Mouse (Mus musculus) CH12.LX (cell line): ENCODE data around the gene Cltc. TPM values are rescaled to one million over a fixed set of nuclear protein-coding genes. Genes with fewer than 3 reads are reported as not detected.
A peak's percentile ranks its signal among the peaks of the same experiment; 100 is the strongest.

Source experiments
- DNase-seq: peaks from one replicate; pipeline ENCODE4 v3.0.0-alpha.2; 2013; ENCODE audit errors: extremely low read depth
- H3K27ac ChIP-seq: 2 replicates; pipeline ENCODE4 v1.5.1; 2012; ENCODE audit warnings: low read depth, mild to moderate bottlenecking, control low read depth, moderate library complexity; ENCODE audit not compliant: insufficient read depth
- H3K27me3 ChIP-seq: replicated peaks from 2 replicates; pipeline ENCODE3; 2012; ENCODE audit warnings: inconsistent platforms
- H3K36me3 ChIP-seq, 2 experiments: replicated peaks in 1 of 2; 2 replicates each; pipeline versions ENCODE3 to v1.6.1; 2012; ENCODE audit warnings: inconsistent platforms in 1 of 2, low read length in 1 of 2, mild to moderate bottlenecking in 1 of 2, mixed read lengths in 1 of 2, moderate library complexity in 1 of 2; ENCODE audit not compliant: control insufficient read depth in 1 of 2, insufficient read depth in 1 of 2
- H3K4me1 ChIP-seq, 2 experiments: 2 replicates each; pipeline ENCODE4 v1.6.1; 2012; ENCODE audit warnings: inconsistent platforms in 1 of 2, moderate library complexity in 1 of 2; ENCODE audit not compliant: insufficient read depth in 2 of 2, control insufficient read depth in 1 of 2
- H3K4me2 ChIP-seq: 2 replicates; pipeline ENCODE4 v1.6.1; 2012; ENCODE audit warnings: low read depth, mild to moderate bottlenecking, control low read depth; ENCODE audit not compliant: poor library complexity, insufficient read depth, severe bottlenecking
- H3K4me3 ChIP-seq, 3 experiments: fragments of 150-350 bp in 1 of 3; sonication (generic) in 1 of 3; replicated peaks in 1 of 3; 2 replicates each; pipeline versions ENCODE3 to v1.5.1; 2011 to 2012; ENCODE audit warnings: low read depth in 2 of 3, low read length in 2 of 3, mild to moderate bottlenecking in 2 of 3, moderate library complexity in 2 of 3, control low read depth in 1 of 3, improper control_type of control experiment in 1 of 3, inconsistent platforms in 1 of 3, mixed read lengths in 1 of 3; ENCODE audit not compliant: poor library complexity in 1 of 3
- H3K79me2 ChIP-seq: replicated peaks from 2 replicates; pipeline ENCODE4 v1.6.1; 2012; ENCODE audit warnings: mild to moderate bottlenecking, moderate library complexity; ENCODE audit not compliant: control insufficient read depth, poor library complexity, insufficient read depth, severe bottlenecking; ENCODE audit errors: extremely low read depth
- H3K9ac ChIP-seq: 2 replicates; pipeline ENCODE4 v1.6.1; 2012; ENCODE audit warnings: low read depth, mild to moderate bottlenecking, control low read depth, moderate library complexity; ENCODE audit not compliant: insufficient read depth
- H3K9me3 ChIP-seq: replicated peaks from 2 replicates; pipeline ENCODE3; 2012; ENCODE audit warnings: low read length, inconsistent platforms, mixed read lengths
- BHLHE40 ChIP-seq: IDR thresholded peaks from 2 replicates; pipeline ENCODE4 v1.6.1; 2011; ENCODE audit warnings: mild to moderate bottlenecking, low read depth, low read length, improper control_type of control experiment
- CHD1 ChIP-seq: IDR thresholded peaks from 2 replicates; pipeline ENCODE4 v1.6.1; 2012; ENCODE audit warnings: low read depth, low read length, improper control_type of control experiment, inconsistent platforms
- CTCF ChIP-seq, 2 experiments: IDR thresholded peaks in 1 of 2; conservative IDR thresholded peaks in 1 of 2; 2 replicates each; pipeline ENCODE4 v1.5.1; 2011 to 2012; ENCODE audit warnings: low read depth in 2 of 2, low read length in 2 of 2, improper control_type of control experiment in 1 of 2, inconsistent platforms in 1 of 2, mild to moderate bottlenecking in 1 of 2, moderate library complexity in 1 of 2
- E2F4 ChIP-seq: IDR thresholded peaks from 2 replicates; pipeline ENCODE4 v1.6.1; 2011; ENCODE audit warnings: low read depth, low read length, improper control_type of control experiment; ENCODE audit not compliant: insufficient replicate concordance
- ETS1 ChIP-seq: conservative IDR thresholded peaks from 2 replicates; pipeline ENCODE4 v1.6.1; 2012; ENCODE audit warnings: low read depth, mild to moderate bottlenecking, inconsistent platforms, low read length, improper control_type of control experiment, moderate library complexity
- IRF4 ChIP-seq: IDR thresholded peaks from 2 replicates; pipeline ENCODE4 v1.6.1; 2014; ENCODE audit warnings: low read depth, mild to moderate bottlenecking, inconsistent platforms, low read length, improper control_type of control experiment
- JUN ChIP-seq: IDR thresholded peaks from 2 replicates; pipeline ENCODE4 v1.6.1; 2011; ENCODE audit warnings: low read depth, mild to moderate bottlenecking, low read length, improper control_type of control experiment, moderate library complexity; ENCODE audit not compliant: insufficient read depth
- KAT2A ChIP-seq: IDR thresholded peaks from 2 replicates; pipeline ENCODE4 v1.6.1; 2012; ENCODE audit warnings: low read length, improper control_type of control experiment, inconsistent platforms; ENCODE audit not compliant: insufficient replicate concordance
- MEF2A ChIP-seq: IDR thresholded peaks from 2 replicates; pipeline ENCODE4 v1.6.1; 2014; ENCODE audit warnings: low read depth, mild to moderate bottlenecking, inconsistent platforms, low read length, improper control_type of control experiment, borderline replicate concordance
- MYC ChIP-seq: IDR thresholded peaks from 2 replicates; pipeline ENCODE4 v1.6.1; 2011; ENCODE audit warnings: low read depth, mild to moderate bottlenecking, improper control_type of control experiment, low read length
- RAD21 ChIP-seq: IDR thresholded peaks from 2 replicates; pipeline ENCODE4 v1.6.1; 2011; ENCODE audit warnings: low read depth, mild to moderate bottlenecking, low read length, improper control_type of control experiment, moderate library complexity
- RCOR1 ChIP-seq: conservative IDR thresholded peaks from 2 replicates; pipeline ENCODE4 v1.6.1; 2012; ENCODE audit warnings: low read depth, mild to moderate bottlenecking, inconsistent platforms, low read length, improper control_type of control experiment
- SIN3A ChIP-seq: IDR thresholded peaks from 2 replicates; pipeline ENCODE4 v1.6.1; 2012; ENCODE audit warnings: low read length, improper control_type of control experiment, inconsistent platforms
- SMC3 ChIP-seq: IDR thresholded peaks from 2 replicates; pipeline ENCODE4 v1.6.1; 2011; ENCODE audit warnings: low read depth, low read length, improper control_type of control experiment
- TCF12 ChIP-seq: IDR thresholded peaks from 2 replicates; pipeline ENCODE4 v1.6.1; 2014; ENCODE audit warnings: low read depth, mild to moderate bottlenecking, inconsistent platforms, low read length, improper control_type of control experiment
- UBTF ChIP-seq: IDR thresholded peaks from 2 replicates; pipeline ENCODE4 v1.6.1; 2012; ENCODE audit warnings: low read depth, mild to moderate bottlenecking, inconsistent platforms, low read length, improper control_type of control experiment, moderate library complexity
- ZC3H11A ChIP-seq: IDR thresholded peaks from 2 replicates; pipeline ENCODE4 v1.6.1; 2012; ENCODE audit warnings: low read depth, mild to moderate bottlenecking, inconsistent platforms, low read length, improper control_type of control experiment
- ZKSCAN1 ChIP-seq: IDR thresholded peaks from 2 replicates; pipeline ENCODE4 v1.6.1; 2012; ENCODE audit warnings: low read depth, inconsistent platforms, low read length, improper control_type of control experiment, borderline replicate concordance
- ZMIZ1 ChIP-seq: IDR thresholded peaks from 2 replicates; pipeline ENCODE4 v1.6.1; 2012; ENCODE audit warnings: low read depth, mild to moderate bottlenecking, inconsistent platforms, low read length, improper control_type of control experiment
- dilution Hi-C: fragments of 300-500 bp; cut with MboI; formaldehyde crosslinking; loops from 2 replicates; pipeline ENCODE4 v1.14.3; 2020; ENCODE audit warnings: low sequenced_read_pairs; ENCODE audit not compliant: extremely low pct_unique_long_range_greater_than_20kb, extremely low pct_ligation_motif_present
- in situ Hi-C: fragments of 300-500 bp; cut with MboI; formaldehyde crosslinking; loops from 3 replicates; pipeline ENCODE4 v1.14.3; 2019; ENCODE audit warnings: low sequenced_read_pairs, low pct_ligation_motif_present, low pct_unique_long_range_greater_than_20kb, mixed read lengths
- polyA plus RNA-seq: library from polyadenylated mRNA; unstranded; fragments of >175 nt; gene quantifications from 2 replicates; pipeline ENCODE4 v1.2.1, GENCODE M21; 2012; ENCODE audit warnings: low read depth; ENCODE audit not compliant: insufficient read length
- total RNA-seq, 2 experiments: library from RNA; depleted of rRNA; stranded (reverse); fragments of 300-350 nt in 1 of 2; fragments of >200 nt in 1 of 2; gene quantifications; 2 replicates each; pipeline ENCODE4 v1.2.3; 2012 to 2014

Gene Cltc
- total and polyA plus RNA-seq, 3 experiments, result 140 to 303 (median 219) TPM

GRCm38 (mm10) chr11:86672772-86673171 is 84.6 kb downstream of the Cltc start:
- Histone ChIP-seq H3K27ac (no peak overlapping the region), H3K4me2 (no peak overlapping the region), H3K79me2 (peaks cover 9% of the 10 kb centered on the region), H3K4me1 (peaks cover 12 to 33% of the 10 kb centered on the region in 2 experiments; a peak in 3 of 4 replicates), H3K9me3 (no peaks in the 10 kb centered on the region), H3K9ac (peak overlapping the region; percentile 55; the same call in 1 of the 2 replicates), H3K27me3 (no peaks in the 10 kb centered on the region), H3K36me3 (peaks cover 3 to 36% of the 10 kb centered on the region in 2 experiments), H3K4me3 (no peak overlapping the region)
- in situ Hi-C loops, result no loop called here
- TF ChIP-seq BHLHE40, result peak; percentile 55; the same call in 1 of the 2 replicates
- TF ChIP-seq SIN3A, result no peak
- TF ChIP-seq ETS1, result 0 out of 2 replicates have a peak, but pooled peaks have one; percentile 8
- no peak for DNase-seq
- dilution Hi-C loops, result no loop called here

- Histone ChIP-seq H3K9ac (peak overlapping the region; percentile 36; the same call in 1 of the 2 replicates), H3K27ac (peak overlapping the region; percentile 5; the same call in 1 of the 2 replicates), H3K4me2 (no peak overlapping the region), H3K27me3 (no peaks in the 10 kb centered on the region), H3K36me3 (peaks cover 0 to 27% of the 10 kb centered on the region in 2 experiments), H3K4me1 (peaks cover 12 to 33% of the 10 kb centered on the region in 2 experiments; a peak in 3 of 4 replicates), H3K4me3 (no peak overlapping the region), H3K79me2 (peaks cover 7% of the 10 kb centered on the region), H3K9me3 (no peaks in the 10 kb centered on the region)
- TF ChIP-seq BHLHE40, result no peak
- TF ChIP-seq SMC3, result no peak
- TF ChIP-seq RAD21, result no peak
- no peak for TF ChIP-seq MYC
- no peak for TF ChIP-seq KAT2A
- 0 out of 2 replicates have a peak, but pooled peaks have one; percentile 6 for TF ChIP-seq ETS1
- in situ Hi-C loops (no loop called here), dilution Hi-C loops (no loop called here)
- DNase-seq, result no peak
Measured at GRCm38 (mm10) chr11:86671041-86671675, 86.2 kb downstream of the Cltc start.

GRCm38 (mm10) chr11:86668169-86668568 is 89.2 kb downstream of the Cltc start:
- H3K27ac ChIP-seq, result no peak overlapping the region
- dilution Hi-C loops, result no loop called here

More at GRCm38 (mm10) chr11:86668169-86668568, 89.2 kb downstream of the Cltc start:
- Histone ChIP-seq H3K36me3 (peaks cover 15 to 43% of the 10 kb centered on the region in 2 experiments), H3K4me2 (no peak overlapping the region), H3K9ac (no peak overlapping the region), H3K9me3 (no peaks in the 10 kb centered on the region), H3K4me3 (no peak overlapping the region), H3K4me1 (peaks cover 12 to 27% of the 10 kb centered on the region in 2 experiments; a peak in 3 of 4 replicates), H3K27me3 (no peaks in the 10 kb centered on the region), H3K79me2 (peaks cover 7% of the 10 kb centered on the region)
- no peak for TF ChIP-seq IRF4
- TF ChIP-seq ZC3H11A, result no peak
- no peak for TF ChIP-seq ZMIZ1
- TF ChIP-seq ZKSCAN1, result no peak
- TF ChIP-seq MEF2A, result no peak
- no peak for TF ChIP-seq TCF12
- no peak for TF ChIP-seq RCOR1
- TF ChIP-seq CTCF (conservative IDR thresholded peaks at IDR 0.05 in 1 of 2, IDR thresholded peaks at IDR 0.05 in 1 of 2; ENCODE audit: low read depth in 2 of 2, low read length in 2 of 2), result no peak
- TF ChIP-seq UBTF, result no peak
- TF ChIP-seq CHD1, result no peak
- no peak for TF ChIP-seq ETS1
- TF ChIP-seq JUN, result no peak
- no peak for TF ChIP-seq E2F4
- DNase-seq, result no peak
- in situ Hi-C loops, result no loop called here
